Mouse (Mus musculus) ovary, postnatal 36 days (tissue): Measurements from ENCODE around the gene Dnase2b.

Experiments
- DNase-seq: peaks from one replicate; pipeline ENCODE4 v3.0.0; 2022; ENCODE audit warnings: low spot score, mixed read lengths

Dnase2b gene

GRCm38 (mm10) chr3:146611821-146612220 lies 3.6 kb downstream of the Dnase2b start:
- DNase-seq, result peak; percentile 10

- no peak for DNase-seq
These were observed 4.1 kb downstream of the Dnase2b start for GRCm38 (mm10) chr3:146611261-146611660.

- no peak for DNase-seq
These were observed 5.1 kb downstream of the Dnase2b start for GRCm38 (mm10) chr3:146610322-146610721.

GRCm38 (mm10) chr3:146607368-146607767 lies 8.0 kb downstream of the Dnase2b start:
- DNase-seq, result no peak

GRCm38 (mm10) chr3:146604647-146605046 lies 10.7 kb downstream of the Dnase2b start:
- DNase-seq, result no peak

GRCm38 (mm10) chr3:146602531-146602930 lies 12.9 kb downstream of the Dnase2b start:
- DNase-seq, result no peak

GRCm38 (mm10) chr3:146601205-146601604 lies 14.2 kb downstream of the Dnase2b start:
- no peak for DNase-seq

- DNase-seq, result no peak
These were observed 16.0 kb downstream of the Dnase2b start for GRCm38 (mm10) chr3:146599198-146599900.

GRCm38 (mm10) chr3:146598411-146598810 lies 17.0 kb downstream of the Dnase2b start:
- DNase-seq, result no peak

GRCm38 (mm10) chr3:146596864-146597263 lies 18.5 kb downstream of the Dnase2b start:
- no peak for DNase-seq

- DNase-seq, result no peak
These were observed 19.0 kb downstream of the Dnase2b start for GRCm38 (mm10) chr3:146596387-146596786.

GRCm38 (mm10) chr3:146595440-146595839 lies 20.0 kb downstream of the Dnase2b start:
- DNase-seq, result no peak

GRCm38 (mm10) chr3:146591601-146592000 lies 23.8 kb downstream of the Dnase2b start:
- no peak for DNase-seq

- DNase-seq, result no peak
These were observed 24.2 kb downstream of the Dnase2b start for GRCm38 (mm10) chr3:146591159-146591558.

GRCm38 (mm10) chr3:146589523-146589922 lies 25.9 kb downstream of the Dnase2b start:
- DNase-seq, result no peak

- no peak for DNase-seq
These were observed 28.8 kb downstream of the Dnase2b start for GRCm38 (mm10) chr3:146586616-146587015.

- DNase-seq, result no peak
These were observed 31.5 kb downstream of the Dnase2b start for GRCm38 (mm10) chr3:146583908-146584307.

- DNase-seq, result no peak
These were observed 31.9 kb downstream of the Dnase2b start for GRCm38 (mm10) chr3:146583478-146583877.

- DNase-seq, result no peak
These were observed 35.2 kb downstream of the Dnase2b start for GRCm38 (mm10) chr3:146580039-146580729.

GRCm38 (mm10) chr3:146577591-146577990 lies 37.8 kb downstream of the Dnase2b start:
- no peak for DNase-seq

GRCm38 (mm10) chr3:146571341-146571740 lies 44.1 kb downstream of the Dnase2b start:
- no peak for DNase-seq

GRCm38 (mm10) chr3:146570939-146571338 lies 44.5 kb downstream of the Dnase2b start:
- DNase-seq, result no peak

- no peak for DNase-seq
These were observed 45.1 kb downstream of the Dnase2b start, which contains the start of gene Uox for GRCm38 (mm10) chr3:146570148-146570782. Gene Uox (plus strand): TSS chr3:146570426.
